Mouse (Mus musculus) skeletal muscle tissue, adult 2 months (tissue): ENCODE measurements around the gene Cd2bp2.

Experiments used
- DNase-seq: peaks from one replicate; pipeline ENCODE4 v3.0.0-alpha.2; 2012; ENCODE audit warnings: low read depth, low spot score

Cd2bp2 gene

DNA sequence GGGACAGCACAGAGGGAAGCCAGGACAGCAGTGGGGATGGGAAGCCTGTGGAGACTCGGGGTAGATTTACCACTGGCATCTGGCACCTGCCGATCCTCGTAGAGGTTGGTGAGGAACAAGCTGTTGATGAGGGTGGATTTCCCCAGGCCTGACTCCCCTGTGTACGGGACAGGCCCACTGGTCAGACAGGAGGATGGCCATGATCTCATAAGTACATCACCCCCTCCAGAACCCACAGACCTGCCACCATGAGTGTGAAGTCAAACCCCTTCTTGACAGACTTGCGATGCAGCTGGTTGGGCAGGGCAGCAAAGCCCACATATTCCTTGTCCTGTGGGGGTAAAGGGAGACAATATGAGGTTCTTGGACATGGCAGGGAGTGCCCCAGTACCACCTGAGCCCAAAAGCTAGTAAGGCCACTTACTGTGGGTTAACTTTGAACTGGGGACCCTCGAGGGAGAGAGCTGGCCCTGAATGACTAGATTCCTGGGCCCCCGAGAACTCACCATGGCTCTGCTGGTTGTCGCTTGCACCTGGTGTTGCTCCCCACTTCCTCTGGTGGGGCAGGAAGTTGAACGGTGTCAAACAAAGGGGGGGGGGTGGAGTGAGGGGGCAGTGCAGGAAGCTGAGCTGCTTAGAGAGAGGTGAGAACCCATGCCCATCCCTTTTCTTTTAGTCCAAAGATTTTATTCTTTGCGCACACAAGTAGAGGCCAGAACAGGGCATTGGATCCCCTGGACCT lies 22.2 kb upstream of the Cd2bp2 start:
- DNase-seq = no peak

DNA sequence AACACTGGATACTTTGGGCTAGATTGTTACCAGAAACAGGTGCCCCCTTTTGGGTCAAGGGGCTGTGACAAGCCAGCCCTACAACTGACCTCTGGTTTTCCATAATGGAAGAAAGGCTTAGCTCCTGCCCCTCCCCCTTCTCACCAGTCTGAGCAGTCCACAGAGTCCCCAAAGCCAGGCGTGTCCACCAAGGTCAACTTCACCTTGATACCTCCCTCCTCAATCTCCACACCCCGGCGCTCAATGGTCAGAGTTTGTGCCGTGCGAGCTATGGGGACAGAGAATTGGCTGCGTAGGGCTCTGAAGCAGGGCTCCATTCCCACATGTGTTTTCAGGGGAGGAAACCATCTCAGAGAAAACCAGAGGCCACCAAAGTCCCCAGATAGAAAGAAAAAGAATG lies 21.6 kb upstream of the Cd2bp2 start:
- DNase-seq = no peak

DNA sequence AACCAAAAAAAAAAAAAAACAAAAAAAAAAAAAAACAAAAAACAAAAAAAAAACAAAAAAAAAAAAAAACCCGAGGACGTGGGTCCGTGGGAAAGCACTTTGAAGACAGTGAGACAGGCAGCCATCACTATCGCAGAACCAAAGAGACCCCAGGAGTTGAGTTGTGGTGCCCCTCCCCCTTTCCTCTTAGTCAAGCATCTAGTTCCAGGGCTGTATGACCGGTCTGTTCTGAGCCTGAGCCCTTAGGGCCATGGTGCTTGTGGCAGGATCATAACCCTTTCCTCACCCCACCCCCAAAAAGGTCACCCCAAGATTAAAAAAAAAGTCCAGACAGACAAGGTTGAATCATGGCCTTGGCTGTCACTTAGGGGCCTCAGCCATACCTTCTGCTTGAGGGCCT lies 20.5 kb upstream of the Cd2bp2 start:
- no peak for DNase-seq

DNA sequence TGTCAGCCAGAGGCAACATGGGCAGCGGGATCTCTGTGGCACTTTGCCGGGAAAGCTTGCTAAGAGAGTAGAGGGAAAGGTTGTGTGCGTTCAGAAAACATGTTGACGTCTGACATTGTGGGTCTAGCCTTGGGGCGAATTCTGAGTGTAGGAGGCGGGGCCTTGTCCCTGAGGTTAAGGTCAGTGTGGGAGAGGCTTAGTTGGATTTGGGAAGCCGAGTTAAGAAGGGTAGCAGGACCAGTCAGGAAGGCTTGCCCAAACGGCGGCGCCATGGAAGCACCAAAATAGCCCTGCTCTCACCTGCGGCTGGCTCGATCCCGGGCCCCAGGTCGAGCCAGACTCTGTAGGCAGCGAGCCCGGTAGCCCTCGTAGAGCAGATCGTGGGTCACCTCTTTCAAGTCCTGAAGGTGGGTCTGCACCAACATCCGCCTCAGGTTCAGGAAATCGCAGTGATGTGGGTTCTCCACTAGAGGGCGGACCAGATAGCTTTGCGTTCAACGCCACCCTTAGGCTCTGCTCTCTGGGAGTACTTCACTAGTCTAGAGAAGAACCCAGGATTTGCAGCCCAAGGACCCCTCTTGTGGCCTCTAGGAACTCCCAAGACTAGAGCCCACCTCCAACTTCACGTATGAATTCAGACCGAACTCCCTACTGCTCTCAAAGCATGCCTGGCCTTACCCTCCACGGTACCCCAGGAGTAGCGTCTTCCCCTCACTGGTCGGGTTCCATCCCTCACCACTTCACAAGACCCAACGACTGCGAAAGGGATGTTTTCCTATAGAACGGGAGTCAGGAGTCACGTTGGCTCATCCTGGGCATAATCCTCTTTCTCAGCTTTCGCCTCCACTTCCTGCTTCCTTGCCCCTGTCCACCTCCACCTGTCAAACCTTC lies 19.4 kb upstream of the Cd2bp2 start:
- DNase-seq = peak; percentile 85

DNA sequence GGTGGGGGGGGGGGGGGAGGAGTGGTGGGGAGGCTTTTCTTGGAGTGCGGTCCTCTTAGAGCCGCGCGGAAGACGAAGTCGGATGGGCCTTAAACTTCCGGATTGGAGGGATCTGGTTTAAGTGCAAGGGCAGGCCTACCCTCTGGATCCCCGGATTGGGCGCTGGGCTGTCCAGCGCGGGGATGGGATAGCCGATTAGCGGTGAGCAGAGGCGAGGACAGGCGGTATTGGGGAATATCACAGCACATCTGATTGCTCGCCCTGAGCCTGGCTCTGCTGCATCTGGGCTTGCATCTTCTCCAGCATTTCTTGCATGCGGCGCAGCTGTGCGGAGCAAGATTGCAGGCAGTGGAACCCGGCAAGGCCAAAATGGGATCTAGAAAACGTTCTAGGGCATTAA lies 18.7 kb upstream of the Cd2bp2 start:
- peak; percentile 53 for DNase-seq

DNA sequence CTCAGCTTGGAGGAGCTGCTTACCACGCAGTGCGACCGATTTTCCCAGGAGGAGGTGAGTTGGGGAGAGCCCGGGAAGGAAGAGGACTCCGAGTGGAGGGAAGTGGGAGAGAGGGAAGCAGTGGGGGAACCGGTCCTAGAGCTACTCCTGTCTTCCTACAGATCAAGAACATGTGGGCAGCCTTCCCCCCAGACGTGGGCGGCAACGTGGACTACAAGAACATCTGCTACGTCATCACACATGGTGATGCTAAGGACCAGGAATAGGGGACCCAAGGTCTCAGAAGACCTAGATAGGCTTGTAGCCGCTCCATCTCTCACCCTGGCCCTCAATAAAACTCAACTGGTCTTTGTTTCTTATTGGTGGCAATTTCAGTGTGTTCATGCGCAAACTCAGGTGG lies 18.1 kb upstream of the Cd2bp2 start:
- DNase-seq = no peak

DNA sequence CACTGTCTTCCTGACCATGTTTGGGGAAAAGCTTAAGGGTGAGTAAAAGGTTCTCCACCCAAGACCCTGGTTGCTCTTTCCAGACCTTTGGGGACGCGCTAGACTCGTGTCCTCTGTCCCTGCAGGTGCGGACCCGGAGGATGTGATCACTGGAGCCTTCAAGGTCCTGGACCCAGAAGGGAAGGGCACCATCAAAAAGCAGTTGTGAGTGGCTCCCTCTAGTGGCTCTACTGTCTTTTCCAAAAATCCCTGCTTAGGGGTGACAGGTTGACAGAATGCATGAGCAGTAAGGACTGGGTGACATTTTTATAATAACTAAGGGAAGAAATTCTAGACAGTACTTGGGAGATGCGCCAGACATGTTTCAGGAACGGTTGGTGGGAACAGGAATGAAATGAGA lies 17.6 kb upstream of the Cd2bp2 start:
- no peak for DNase-seq

DNA sequence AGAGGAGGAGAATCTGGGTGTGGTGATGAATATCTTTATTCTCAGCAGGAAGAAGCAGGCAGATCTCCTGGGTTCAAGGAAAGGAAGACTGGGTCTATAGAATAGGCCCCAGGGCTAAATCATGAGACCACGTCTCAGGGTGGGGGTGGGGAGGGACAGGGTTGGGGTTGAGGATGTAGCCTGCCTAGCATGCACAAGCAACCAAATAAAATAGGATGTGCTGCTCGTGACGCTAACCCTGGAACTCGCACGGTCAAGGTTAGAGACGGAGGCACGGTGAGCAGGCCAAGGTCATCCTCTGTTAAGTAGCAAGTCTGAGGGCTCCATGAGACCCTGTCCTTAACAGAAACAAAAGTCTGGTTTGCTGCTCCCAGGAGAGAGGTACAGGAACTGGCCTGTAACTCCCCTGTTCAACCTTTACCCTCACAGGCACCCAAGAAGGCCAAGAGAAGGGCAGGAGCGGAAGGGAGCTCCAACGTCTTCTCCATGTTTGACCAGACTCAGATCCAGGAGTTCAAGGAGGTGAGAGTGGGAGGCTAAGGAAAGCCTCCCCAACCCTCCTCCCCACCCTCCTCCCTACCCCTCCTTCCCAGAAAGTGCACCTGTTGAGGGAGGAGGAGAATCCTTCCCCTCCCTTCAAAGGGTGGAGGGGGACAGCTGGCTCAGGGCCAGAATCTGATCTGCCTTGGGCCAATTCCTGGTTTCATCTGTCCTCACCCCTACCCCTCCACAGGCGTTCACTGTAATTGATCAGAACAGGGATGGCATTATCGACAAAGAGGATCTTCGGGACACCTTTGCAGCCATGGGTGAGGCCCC lies 16.8 kb upstream of the Cd2bp2 start:
- peak; percentile 86 for DNase-seq

DNA sequence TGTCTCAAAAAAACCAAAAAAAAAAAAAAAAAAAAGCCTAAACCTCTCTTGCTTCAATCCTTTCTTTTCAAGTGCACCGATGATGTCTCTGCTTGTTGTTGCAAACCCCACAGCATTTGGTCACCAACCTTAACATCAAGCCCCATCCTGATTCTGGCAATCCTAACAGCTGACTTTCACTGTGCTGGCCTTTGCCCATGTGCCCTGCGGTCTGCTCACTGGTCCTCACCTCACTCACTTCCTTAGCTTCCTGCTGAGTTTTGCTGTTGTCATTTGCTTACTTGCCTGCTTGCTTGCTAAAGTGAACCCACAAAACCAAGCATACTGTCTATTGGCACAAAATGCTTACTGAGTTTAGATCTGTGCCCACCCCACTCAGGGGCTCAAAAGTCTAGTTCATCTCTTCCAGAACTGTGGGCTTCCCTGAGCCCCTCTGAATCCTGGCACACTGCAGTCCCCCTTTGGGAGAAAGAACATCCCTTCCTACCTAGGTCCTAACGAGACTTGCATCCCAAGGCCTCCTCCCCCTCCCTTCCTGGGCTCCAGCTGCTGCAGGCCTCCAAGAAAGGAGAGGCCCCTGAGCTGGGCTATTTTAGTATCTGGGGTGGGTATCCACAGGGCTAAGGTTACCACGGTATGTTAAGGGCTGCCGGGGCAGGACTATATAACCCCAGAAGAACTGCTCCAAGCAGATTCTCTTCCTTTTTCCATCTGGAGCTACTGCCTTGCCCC lies 15.3 kb upstream of the Cd2bp2 start:
- peak; percentile 95 for DNase-seq

DNA sequence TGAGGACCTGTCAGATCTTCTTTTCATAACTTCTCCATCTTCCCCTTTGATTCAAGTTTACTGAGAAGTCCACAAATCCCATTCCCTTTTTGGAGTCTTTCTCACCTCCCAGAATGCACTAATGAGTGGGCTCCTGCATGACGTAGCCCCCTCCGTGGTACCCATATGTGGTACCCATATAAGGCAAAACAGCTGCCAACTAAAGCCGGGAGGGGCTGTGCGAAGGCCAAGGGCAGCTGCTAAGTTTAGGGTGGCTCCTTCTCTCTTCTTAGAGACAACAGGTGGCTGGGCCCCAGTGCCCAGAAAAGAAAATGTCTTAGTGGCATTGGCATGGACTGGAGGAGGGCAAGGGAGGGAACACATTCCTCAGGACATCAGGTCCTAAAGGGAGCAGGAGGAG lies 14.4 kb upstream of the Cd2bp2 start:
- DNase-seq = peak; percentile 93

DNA sequence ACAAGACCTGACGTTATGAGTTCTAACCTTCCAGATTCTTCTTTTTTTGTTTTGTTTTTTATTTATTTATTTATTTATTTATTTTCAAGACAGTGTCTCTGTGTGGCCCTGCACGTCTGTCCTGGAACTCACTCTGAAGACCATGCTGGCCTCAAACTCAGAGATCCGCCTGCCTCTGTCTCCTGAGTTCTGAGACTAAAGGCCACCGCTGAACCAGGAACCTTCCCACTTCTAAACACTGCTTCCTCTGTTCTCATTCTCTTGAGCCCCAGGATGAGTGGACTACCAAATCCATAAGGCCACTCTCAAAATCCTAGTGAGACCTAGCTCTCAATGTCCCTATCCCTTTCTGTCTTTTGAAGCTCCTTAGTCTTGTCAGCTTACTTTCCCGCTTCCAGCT lies 14.0 kb upstream of the Cd2bp2 start:
- DNase-seq = no peak

DNA sequence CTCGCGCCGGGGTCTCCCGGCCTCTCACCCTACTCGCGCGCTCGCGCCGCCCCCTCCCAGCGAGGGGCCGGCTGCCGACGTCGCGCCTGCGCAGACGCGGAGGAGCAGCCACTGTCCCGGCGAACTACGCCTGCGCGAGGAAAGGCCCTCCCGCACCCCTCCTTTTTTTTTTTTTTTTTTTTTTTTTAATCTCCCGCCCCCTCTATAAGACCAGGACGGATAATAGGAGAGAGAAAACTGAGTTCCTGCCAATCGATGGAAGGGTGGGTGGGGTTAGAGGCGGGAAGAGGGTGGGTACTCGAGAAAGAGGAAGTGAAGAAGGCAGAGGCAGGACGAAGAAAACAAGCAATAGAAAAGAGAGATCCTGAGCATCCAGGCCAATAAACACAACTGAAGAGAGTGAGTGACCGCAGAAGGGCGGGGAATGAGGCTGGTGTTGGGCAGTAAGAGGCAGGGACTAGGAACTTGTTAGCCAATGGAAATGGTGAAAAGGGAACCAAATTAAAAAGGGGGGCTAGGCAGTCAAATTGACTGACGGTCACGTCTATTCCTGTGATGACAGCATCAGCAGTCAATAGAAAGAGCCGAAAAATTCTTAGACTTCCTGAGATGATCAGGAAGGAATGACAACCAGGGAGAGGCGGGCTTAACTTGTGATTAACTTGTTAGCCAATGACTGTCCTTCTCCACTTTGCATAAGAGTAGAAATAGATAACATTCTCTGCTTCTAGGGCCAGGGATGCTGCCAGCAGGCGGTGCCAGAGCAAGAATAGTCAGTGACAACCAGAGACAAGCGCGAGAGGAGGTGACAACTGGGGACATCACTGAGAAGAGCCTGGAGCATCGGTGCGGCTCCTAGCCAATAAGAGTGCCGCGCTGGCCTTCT lies 12.9 kb upstream of the Cd2bp2 start, which contains the start of gene Mylpf:
Gene Mylpf, plus strand, starts transcription at position 338 of the 886 bp plus-strand sequence.
- peak; percentile 99 for DNase-seq

DNA sequence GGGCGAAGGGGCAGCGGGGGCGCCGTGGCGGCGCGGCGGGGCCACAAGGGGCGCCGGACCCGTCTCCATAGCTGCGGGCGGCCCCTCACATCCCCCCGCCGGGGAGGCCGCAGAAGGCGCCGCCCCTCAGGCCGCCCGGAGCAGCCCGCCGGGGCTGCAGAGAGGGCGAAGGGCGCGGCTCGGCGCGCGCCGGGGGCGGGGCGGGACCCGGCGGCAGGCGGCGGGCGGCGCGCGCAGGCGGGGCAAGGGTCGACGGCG lies 12.4 kb upstream of the Cd2bp2 start, which contains the start of gene Tbc1d10b:
Gene Tbc1d10b, minus strand, starts transcription at position 174 of the 258 bp plus-strand sequence.
- DNase-seq = no peak

DNA sequence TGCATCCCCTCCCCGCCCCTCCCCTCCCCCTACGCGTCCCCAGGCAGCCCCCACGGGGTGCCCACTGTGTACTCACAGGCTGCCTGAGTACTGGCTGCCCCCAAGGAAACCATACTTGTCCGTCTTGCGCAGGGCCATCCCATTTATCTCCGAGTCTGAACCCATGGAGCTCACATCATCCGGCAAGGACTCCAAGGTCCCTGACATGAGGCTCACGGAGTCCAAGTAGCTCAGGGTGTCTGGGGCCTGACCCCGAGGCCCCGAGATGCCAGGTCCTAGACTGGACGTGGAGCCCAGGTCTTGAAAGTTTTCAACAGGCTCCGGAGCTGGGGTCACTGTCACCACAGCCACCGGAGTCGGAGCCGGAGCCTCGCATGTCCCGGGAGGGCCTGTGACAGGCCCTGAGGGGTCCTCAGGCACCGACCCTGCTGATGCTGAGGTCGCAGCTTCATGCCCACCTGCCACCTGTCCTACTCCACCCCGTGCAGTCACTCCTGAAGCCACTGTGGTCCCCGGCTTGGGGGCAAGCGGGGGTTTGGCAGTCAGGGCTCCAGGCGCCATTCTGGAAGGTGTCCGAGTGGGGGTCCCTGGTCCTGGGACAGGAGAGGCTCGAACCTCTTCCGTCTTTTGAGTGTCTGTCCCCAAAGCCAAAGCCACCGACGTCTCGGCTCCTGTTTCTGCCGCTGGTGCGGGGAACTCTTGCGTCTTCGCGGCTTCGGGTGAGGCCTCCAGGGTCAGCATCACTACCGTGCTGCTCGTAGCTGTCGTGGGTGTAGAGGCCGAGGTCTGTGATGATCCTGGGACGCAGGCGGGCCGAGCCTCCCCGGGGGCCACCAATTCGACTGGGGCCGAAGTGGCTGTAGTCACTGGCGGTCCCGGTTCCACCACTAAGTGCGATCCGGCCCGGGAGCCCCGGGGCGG lies 11.8 kb upstream of the Cd2bp2 start:
- DNase-seq = no peak

DNA sequence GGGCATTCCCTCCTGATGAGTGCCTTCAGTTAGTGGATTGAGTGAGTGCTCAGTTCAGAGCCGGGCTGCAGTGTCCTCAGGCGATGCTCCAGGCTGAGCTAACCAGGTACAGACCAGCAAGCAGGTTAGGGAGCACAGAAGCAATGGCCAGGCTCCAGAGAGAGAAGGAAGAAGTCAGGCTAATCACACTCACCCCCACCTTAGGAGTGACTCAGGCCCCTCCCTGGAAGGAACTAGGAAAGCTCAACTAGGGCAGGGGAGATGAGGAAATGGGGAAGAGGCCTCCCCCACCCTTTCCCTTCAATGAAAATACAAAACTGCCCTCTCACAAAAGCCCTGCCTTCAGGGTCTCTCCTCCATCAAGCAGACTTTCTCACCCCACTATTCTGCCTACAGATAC lies 10.8 kb upstream of the Cd2bp2 start:
- no peak for DNase-seq

DNA sequence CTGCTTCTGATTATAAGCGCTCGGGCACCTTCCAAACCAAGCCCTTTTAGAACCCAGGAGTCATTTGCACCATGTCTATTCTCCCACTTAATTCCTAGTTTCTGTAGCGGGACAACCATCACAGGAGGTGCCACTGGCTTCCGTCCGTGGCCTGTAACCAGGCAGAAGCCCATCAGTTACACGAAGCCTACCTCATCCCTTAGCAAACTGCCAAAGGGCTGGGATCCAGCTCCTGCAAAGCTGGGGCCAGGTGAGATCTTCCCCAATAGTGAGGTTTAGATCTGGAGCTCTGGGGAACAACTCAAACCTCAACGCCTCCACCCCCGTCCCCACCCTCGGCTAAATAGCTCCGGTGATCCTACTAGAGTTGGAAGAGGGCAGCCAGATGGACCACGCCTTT lies 634 bp upstream of the Cd2bp2 start:
- no peak for DNase-seq

DNA sequence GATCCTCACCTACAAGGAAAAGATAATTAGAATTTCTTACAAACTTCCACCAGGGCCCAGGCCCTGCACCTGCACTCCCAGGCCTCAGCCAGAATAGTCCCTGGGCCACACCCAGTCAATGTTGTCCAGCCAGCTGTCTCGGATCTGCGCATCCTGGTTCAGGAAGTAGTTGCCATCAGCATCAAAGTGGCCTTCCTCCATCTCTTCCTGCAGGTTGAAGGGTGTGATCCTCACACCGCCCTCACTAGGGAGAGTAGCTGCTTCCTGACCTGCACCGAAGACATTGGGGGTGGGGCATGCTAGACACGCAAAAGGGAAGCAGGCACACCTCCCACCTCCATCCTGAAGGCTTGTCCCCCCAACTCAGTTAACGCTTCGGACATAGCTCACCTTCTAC lies 1.2 kb downstream of the Cd2bp2 start:
- no peak for DNase-seq

DNA sequence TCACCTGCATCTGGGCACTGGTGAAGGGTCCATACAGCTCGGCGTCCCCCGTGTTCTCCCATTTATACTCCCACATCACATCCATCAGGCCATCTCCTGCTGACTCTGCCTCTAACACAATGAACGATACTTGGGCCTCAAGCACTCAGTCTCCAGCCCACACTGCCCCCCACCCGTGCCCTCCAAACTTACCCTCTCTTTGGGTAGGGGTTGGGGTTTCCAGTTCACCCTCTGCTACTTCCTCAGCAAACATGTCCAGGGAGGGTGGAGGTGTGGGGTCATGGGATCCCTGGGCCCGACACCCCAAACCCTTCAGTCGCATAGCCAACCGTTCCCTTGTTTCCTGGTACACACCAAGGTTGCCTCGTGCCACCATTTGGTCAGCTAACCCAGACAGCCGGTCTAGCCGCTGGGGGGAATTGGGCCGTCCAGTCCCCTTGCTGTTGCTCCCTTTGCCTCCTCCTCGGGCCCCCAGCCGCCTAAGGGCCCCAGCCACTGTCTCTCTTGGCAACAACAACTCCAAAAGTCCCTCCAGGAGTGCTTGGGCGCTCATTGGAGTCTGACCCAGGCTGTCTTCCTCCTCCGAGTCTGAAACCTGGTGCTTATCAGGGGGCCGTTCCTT lies 1.7 kb downstream of the Cd2bp2 start:
- DNase-seq = no peak

DNA sequence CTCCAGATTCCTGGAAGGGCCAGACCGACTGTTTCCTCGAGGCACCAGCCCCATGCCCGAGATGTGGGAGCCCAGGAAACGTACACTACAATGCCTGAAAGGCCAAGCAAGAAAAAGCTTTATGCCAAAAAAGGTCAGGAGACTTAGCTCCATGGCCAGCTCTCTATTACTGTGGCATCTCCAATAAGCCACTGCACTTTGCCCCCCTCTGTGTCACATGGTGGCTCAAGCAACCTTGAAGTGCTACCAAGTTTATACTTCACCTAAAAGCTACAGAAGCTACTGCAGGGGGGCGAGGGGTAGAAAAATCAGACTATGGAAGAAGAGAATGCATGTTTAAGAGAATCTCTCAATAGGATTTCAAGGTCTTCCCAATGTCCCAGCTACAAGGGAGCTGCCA lies 2.9 kb downstream of the Cd2bp2 start:
- no peak for DNase-seq
